Mouse (Mus musculus) brain, embryonic 18.5 days (tissue): ENCODE data around the gene Fn1.

Source experiments
- DNase-seq: peaks from one replicate; pipeline ENCODE4 v3.0.0-alpha.2; 2012; ENCODE audit warnings: low read depth, low spot score

The Fn1 gene

GRCm38 (mm10) chr1:71650741-71651140, 2.3 kb downstream of the Fn1 start:
- DNase-seq: no peak

GRCm38 (mm10) chr1:71648166-71648565, 4.8 kb downstream of the Fn1 start:
- DNase-seq: no peak

- no peak for DNase-seq
Measured at GRCm38 (mm10) chr1:71646774-71647173, 6.2 kb downstream of the Fn1 start.

GRCm38 (mm10) chr1:71645999-71646398, 7.0 kb downstream of the Fn1 start:
- no peak for DNase-seq

GRCm38 (mm10) chr1:71645466-71645865, 7.5 kb downstream of the Fn1 start:
- no peak for DNase-seq

- no peak for DNase-seq
Measured at GRCm38 (mm10) chr1:71642794-71643193, 10.2 kb downstream of the Fn1 start.

GRCm38 (mm10) chr1:71641206-71641605, 11.8 kb downstream of the Fn1 start:
- DNase-seq: no peak

GRCm38 (mm10) chr1:71640157-71640556, 12.8 kb downstream of the Fn1 start:
- no peak for DNase-seq

- DNase-seq: no peak
Measured at GRCm38 (mm10) chr1:71636665-71637064, 16.3 kb downstream of the Fn1 start.

- no peak for DNase-seq
Measured at GRCm38 (mm10) chr1:71636116-71636515, 16.9 kb downstream of the Fn1 start.

- DNase-seq: no peak
Measured at GRCm38 (mm10) chr1:71635101-71636014, 17.6 kb downstream of the Fn1 start.

GRCm38 (mm10) chr1:71634471-71634981, 18.5 kb downstream of the Fn1 start:
- no peak for DNase-seq

GRCm38 (mm10) chr1:71632387-71632786, 20.6 kb downstream of the Fn1 start:
- no peak for DNase-seq

GRCm38 (mm10) chr1:71631811-71632210, 21.2 kb downstream of the Fn1 start:
- DNase-seq: no peak

GRCm38 (mm10) chr1:71630243-71630642, 22.8 kb downstream of the Fn1 start:
- no peak for DNase-seq

GRCm38 (mm10) chr1:71623625-71624024, 29.4 kb downstream of the Fn1 start:
- DNase-seq: no peak

GRCm38 (mm10) chr1:71621526-71621925, 31.5 kb downstream of the Fn1 start:
- DNase-seq: no peak

GRCm38 (mm10) chr1:71614545-71615246, 38.3 kb downstream of the Fn1 start:
- DNase-seq: peak; percentile 34

GRCm38 (mm10) chr1:71612256-71612655, 40.7 kb downstream of the Fn1 start:
- no peak for DNase-seq

GRCm38 (mm10) chr1:71609916-71610315, 43.1 kb downstream of the Fn1 start:
- DNase-seq: no peak

GRCm38 (mm10) chr1:71609057-71609775, 43.8 kb downstream of the Fn1 start:
- no peak for DNase-seq
